Mouse (Mus musculus): Measurements from ENCODE around the gene Tmem164.
A peak's percentile ranks its signal among the peaks of the same experiment; 100 is the strongest.

The Tmem164 gene

DNA sequence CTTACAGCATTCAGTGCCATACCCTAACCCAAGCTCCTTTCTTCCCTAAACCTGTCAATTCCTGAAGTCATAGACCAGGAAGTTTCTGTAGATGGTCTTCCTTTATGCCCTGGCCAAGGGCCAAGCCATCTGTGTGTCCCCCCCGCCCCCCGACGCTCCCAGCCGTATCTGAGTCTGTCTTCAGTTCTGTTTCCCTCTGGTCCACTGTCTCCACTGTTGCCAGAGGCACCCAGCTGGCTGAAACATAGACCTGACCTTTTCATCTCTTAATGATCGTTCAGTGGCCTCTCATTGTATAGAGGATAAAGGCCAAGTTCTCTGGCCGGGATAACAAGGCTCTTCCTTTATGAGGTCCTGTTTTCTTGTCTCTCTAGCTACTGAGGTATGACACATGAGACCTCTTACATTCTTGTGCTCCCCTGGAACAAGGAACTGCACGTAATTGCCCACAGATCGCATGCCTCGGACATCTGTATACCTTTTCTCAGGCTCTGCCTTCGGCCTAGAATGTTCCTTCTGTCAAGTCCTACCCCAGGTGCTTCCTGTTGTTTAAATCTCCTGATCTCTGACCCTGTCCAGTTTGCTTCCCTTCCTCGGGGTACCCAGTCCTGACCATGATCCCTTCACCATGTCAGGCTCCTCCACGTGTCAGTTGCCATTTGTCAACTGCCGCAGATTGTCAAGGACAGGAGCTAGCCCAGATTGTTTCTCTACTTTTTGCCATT, 147.1 kb downstream of the Tmem164 start:
- no peak for DNase-seq (ENCODE audit: low spot score in 2 of 2)

- no peak for DNase-seq (ENCODE audit: low spot score in 2 of 2)
These were observed 148.1 kb downstream of the Tmem164 start for GRCm38 (mm10) chrX:142829267-142829666.

DNA sequence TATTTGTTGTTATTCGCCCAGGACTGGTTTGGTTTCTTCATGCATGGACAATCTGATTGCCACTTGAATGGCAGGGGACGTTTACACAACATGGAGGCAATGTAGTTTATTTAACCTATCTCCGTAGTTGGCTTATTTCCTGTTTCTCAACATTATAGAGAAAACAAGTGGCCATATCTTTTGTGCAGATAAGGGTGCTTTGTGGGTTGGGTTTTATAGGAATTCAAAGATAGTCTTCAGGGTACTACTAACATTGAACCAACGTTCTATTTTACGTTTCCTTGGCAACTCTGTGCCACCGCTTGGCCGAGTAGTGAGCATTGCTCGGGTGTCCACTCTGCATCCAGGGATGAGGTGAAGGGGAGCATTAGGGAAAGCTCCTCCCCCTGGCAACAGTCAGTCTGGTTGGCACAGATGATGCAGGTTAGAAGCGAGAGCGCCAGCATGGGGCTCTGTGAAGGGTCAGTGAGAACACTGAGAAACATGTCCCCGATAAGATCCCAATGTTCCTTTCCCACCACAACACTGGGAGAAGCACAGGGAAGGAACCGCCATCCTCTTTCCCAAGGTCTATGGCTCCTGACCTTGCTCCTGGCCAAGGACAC, 148.8 kb downstream of the Tmem164 start:
- DNase-seq (ENCODE audit: low spot score in 2 of 2): no peak

DNA sequence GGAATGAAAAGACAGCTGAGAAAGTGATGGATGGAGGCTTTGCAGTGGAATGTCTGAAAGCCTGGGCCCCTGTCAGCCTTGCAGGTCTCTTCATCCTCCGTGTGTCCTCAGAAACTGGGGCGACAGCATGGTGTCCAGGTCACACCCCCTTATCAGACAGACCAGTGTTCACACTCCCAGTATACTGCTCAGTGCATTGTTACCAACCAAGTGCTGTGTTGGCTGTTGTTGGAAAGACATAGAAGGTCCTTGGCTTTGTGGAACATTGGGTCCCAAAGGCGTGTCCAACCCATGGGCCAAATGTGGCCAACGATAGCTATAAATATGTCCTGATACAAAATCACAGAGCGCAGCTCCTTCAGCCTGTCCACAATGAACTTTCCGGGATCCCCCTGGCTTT, 149.4 kb downstream of the Tmem164 start:
- DNase-seq (ENCODE audit: low spot score in 2 of 2): no peak

GRCm38 (mm10) chrX:142832221-142832620, 151.0 kb downstream of the Tmem164 start:
- no peak for DNase-seq (ENCODE audit: low spot score in 2 of 2)

DNA sequence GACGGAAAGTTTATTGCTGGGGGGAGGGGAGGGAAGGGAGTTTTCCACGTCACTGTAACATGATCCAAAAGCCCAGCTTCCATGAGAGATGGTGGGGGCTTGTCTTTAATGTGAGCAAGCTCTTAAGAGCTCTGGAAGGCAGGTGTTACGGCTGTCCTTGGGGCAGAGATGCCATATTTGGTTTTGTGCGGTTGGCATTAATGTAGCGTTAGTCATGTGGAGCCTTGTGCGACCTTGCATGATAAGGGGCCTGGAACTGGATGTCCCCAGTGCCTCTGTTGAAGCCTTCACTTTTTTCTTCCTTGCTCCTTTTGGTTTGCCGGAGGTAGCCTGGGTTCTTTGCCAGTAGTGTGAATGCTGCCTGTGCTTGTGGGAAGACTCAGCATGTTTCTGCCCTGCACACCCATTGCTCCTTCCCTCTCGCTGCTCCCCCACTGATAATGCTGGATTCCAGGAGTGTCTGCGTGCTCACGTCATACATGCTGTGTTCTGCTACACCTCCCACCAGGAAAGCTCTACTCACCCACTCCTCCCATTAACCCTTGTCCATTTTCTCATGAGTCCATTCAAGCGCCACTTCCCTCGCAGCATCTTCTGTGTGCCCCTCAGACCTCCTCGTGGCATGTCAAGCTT, 152.1 kb downstream of the Tmem164 start:
- DNase-seq (ENCODE audit: low spot score in 2 of 2): no peak

DNA sequence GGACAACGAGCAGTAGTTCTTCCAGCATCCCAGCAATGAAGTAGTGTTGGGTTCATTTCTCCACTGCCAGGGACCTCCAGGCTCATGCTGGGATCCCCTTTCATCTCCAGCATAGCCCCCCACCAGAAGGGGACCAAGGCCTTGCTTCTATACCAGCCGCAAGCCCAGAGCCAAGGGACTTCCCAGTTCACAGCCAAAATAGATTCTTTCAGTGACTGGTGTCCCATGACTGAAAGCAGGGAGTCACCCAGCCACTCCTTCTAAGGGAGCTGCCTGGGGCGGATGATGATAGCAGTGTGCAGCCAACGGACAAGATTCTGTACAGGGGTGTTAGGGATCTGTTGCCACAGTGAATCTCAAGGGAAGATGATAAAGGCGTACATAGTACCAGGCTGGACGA, 153.6 kb downstream of the Tmem164 start:
- no peak for DNase-seq (ENCODE audit: low spot score in 2 of 2)

- DNase-seq (ENCODE audit: low spot score in 2 of 2): no peak
These were observed 155.2 kb downstream of the Tmem164 start for GRCm38 (mm10) chrX:142836399-142836798.

DNA sequence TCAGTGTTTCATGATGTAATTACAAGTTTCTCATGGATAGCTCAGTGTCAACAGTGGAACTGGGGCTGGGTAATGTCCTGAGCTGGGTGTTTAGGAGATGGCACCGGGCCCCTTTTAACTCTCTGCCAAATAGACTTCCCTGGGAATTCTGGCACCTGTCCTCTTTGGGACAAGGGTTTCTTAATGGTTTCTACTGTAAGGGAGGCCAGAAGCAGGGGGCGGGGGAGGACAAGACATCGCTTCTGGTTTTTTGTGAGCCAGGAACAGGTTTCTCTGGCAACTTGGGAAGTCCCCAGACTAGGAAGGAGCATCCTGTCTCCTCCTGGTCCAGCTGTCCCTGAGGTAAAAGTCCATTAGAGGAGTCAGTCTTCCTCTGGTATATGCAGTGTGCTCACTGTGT, 156.1 kb downstream of the Tmem164 start:
- DNase-seq (ENCODE audit: low spot score in 2 of 2): no peak

DNA sequence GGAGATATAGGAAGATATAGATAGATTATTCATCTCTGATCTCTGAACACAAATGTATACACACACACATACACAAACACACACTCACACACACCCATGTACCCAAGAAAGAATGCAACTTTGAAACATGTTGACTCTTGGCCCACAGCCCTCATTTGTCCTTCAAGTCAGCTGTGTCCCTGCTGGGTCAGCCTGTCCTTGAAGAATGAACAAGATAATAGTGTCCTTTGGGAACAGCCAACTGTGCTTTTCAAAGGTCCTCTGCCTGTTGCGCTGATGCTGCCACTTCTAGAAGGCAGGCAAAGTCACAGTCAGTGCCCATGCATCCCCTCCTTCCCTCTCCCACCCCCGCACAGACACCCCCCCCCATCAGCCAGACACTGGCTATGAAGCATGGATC, 157.6 kb downstream of the Tmem164 start:
- no peak for DNase-seq (ENCODE audit: low spot score in 2 of 2)

- DNase-seq (ENCODE audit: low spot score in 2 of 2): no peak
These were observed 158.2 kb downstream of the Tmem164 start for GRCm38 (mm10) chrX:142839411-142839810.

DNA sequence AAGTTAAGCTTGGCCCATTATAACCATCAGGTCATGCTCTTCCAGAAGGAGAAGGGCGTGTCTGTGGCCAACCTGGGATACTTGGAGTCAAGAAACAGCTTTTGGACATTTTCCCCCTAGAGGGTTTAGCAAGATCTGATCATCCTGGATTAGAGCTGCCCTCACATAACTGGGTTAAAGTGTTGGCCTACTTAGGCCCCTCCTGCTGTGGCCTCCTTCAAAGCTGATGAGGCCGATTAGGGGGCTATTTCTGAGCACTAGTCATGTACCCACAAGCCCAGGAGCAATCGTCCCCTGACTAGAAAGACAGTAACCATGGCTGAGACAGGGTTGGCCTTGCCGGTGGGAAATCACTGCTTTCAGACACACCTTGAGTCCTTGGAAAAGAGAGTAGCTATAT, 160.7 kb downstream of the Tmem164 start:
- no peak for DNase-seq (ENCODE audit: low spot score in 2 of 2)

GRCm38 (mm10) chrX:142846266-142846665, 165.1 kb downstream of the Tmem164 start:
- peak in 1 of 2 experiments; percentile 5 for DNase-seq (ENCODE audit: low spot score in 2 of 2)

- DNase-seq (ENCODE audit: low spot score in 2 of 2): no peak
These were observed 166.8 kb downstream of the Tmem164 start for GRCm38 (mm10) chrX:142848032-142848431.

DNA sequence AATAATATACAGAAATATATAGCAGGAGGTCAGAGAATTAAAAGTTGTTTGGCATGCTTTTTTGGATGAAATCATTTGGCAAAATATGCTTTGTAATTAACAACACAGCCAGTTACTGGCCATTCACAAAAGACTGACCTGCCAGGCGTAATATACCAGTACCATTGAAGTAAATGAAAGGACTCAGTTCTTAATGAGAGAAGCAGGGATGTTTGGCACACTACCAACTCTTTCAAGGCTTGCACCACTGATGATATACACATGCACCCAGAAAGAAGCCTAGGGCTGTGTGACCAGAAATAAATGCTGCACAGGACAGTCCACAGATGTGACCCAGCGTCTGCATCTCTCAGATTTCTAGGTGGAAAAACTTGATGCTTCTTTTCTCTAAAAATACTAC, 188.6 kb downstream of the Tmem164 start:
- DNase-seq (ENCODE audit: low spot score in 2 of 2): no peak

DNA sequence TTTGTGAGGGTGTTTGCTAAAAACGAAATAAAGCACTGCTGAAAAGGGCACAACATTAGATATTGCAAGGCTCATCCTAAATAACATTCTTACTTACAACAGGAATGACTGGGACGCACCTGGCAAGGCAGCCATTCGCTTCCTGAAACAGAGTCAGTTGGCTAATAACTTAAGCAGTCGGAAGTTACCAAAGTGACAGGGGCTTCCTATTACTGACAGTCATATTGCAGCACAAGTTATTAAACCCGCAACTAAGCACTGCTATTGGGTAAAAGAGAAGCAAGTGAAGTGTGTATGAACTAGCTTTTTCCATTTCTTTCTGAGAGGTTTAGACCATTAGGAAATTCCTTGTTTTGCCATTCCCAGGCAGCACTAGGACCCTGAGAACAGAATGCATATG, 201.0 kb downstream of the Tmem164 start:
- DNase-seq (ENCODE audit: low spot score in 2 of 2): no peak

- DNase-seq (ENCODE audit: low spot score in 2 of 2): no peak
These were observed 202.4 kb downstream of the Tmem164 start for GRCm38 (mm10) chrX:142883593-142883992.

DNA sequence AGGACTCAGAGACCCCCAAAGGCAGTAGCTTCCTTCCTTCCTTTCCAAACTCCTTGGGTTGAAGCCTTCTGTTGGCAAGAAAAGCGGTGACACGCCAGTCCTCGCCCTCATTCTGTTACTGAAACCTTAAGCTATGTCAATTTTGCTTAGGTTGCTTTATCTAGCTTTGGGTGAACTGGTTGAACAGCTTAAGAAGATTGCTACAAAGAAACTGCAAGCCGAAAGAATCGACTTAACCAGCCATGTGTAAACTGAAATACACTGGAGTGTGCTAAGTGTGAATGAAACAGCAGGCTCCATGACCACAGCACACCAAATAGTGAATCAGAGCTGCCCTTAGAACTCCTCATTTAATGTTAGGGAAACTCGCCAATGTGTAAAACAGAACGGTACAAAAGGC, 204.8 kb downstream of the Tmem164 start:
- no peak for DNase-seq (ENCODE audit: low spot score in 2 of 2)

Data from right cerebral cortex, postnatal 10 days (tissue).